Mouse (Mus musculus) heart, adult 2 months (tissue): ENCODE results near the gene Cdh4.

Source experiments
- CTCF ChIP-seq: fragments of 200-600 bp; IDR thresholded peaks from 2 replicates; pipeline ENCODE4 v1.8.1; 2022; ENCODE audit warnings: antibody characterized with exemption, mild to moderate bottlenecking, moderate library complexity
- EP300 ChIP-seq: fragments of 200-500 bp; IDR thresholded peaks from 2 replicates; pipeline ENCODE4 v1.6.1; 2011; ENCODE audit warnings: low read depth, low read length, control low read depth; ENCODE audit not compliant: insufficient read depth
- POLR2A ChIP-seq: fragments of 200-500 bp; IDR thresholded peaks from 2 replicates; pipeline ENCODE4 v1.6.1; 2011; ENCODE audit warnings: mild to moderate bottlenecking, low read depth, low read length, control low read depth; ENCODE audit not compliant: insufficient read depth

- TF ChIP-seq CTCF: no peak
- no peak for TF ChIP-seq POLR2A
- TF ChIP-seq EP300: no peak
Measured at GRCm38 (mm10) chr2:179838036-179838435, 395.8 kb downstream of the Cdh4 start.
